Comparison of ENCODE assay signal across 7 mouse cellular contexts in genomic region chr4:105244931-105245330, GRCm38 (mm10).
DNase-seq lines count a peak whose midpoint lies in the region; ATAC-seq and TF ChIP-seq lines count a peak whose summit lies in the region.

No protein-coding gene starts in this region.

- H3K27ac ChIP-seq in liver, embryonic 16.5 days (ENCODE audit: low read length), result no peak overlapping the region
- H3K27ac ChIP-seq in liver, embryonic 11.5 days (ENCODE audit: low read depth, low read length), result no peak overlapping the region
- H3K27ac ChIP-seq in forebrain, embryonic 15.5 days (replicated peaks), result peak overlapping the region; percentile 84
- H3K27ac ChIP-seq in intestine, postnatal 0 days (ENCODE audit: low read depth, low read length), result no peak overlapping the region
- no peak overlapping the region for H3K27ac ChIP-seq in stomach, embryonic 14.5 days (ENCODE audit: low read length)

- no peaks in the 10 kb centered on the region; the same call in 1 of the 2 replicates for H3K4me1 ChIP-seq in liver, embryonic 16.5 days (ENCODE audit: control insufficient read depth, low read depth, low read length)
- no peaks in the 10 kb centered on the region for H3K4me1 ChIP-seq in liver, embryonic 11.5 days (replicated peaks; ENCODE audit: control insufficient read depth, insufficient read depth, low read length)
- H3K4me1 ChIP-seq in forebrain, embryonic 15.5 days, result peaks cover 14% of the 10 kb centered on the region
- H3K4me1 ChIP-seq in intestine, postnatal 0 days (replicated peaks; ENCODE audit: control insufficient read depth, insufficient read depth, low read length), result 0 out of 2 replicates have a peak, but pooled peaks cover 4% of the 10 kb centered on the region
- H3K4me1 ChIP-seq in stomach, embryonic 14.5 days (ENCODE audit: control insufficient read depth, insufficient read depth, low read length), result peaks cover 8% of the 10 kb centered on the region; the same call in 1 of the 2 replicates

- H3K4me3 ChIP-seq in liver, embryonic 16.5 days (ENCODE audit: low read depth, low read length), result no peak overlapping the region
- no peak overlapping the region for H3K4me3 ChIP-seq in liver, embryonic 11.5 days (ENCODE audit: low read depth, low read length)
- H3K4me3 ChIP-seq in forebrain, embryonic 15.5 days, result no peak overlapping the region
- H3K4me3 ChIP-seq in intestine, postnatal 0 days (ENCODE audit: low read depth, low read length), result no peak overlapping the region; the same call in 1 of the 2 replicates
- H3K4me3 ChIP-seq in stomach, embryonic 14.5 days (ENCODE audit: low read depth, low read length), result no peak overlapping the region; the same call in 1 of the 2 replicates

- ATAC-seq in liver, embryonic 16.5 days (ENCODE audit: low read depth), result no peak
- no peak for ATAC-seq in liver, embryonic 11.5 days (replicated peaks; ENCODE audit: low FRiP score)
- ATAC-seq in forebrain, embryonic 15.5 days (replicated peaks), result peak; percentile 39; the same call in 1 of the 2 replicates
- ATAC-seq in intestine, postnatal 0 days, result no peak
- no peak for ATAC-seq in stomach, embryonic 14.5 days (ENCODE audit: insufficient number of reproducible peaks, insufficient read depth, low FRiP score, low read depth)

- peak overlapping the region; percentile 41; the same call in 1 of the 2 replicates for H3K4me2 ChIP-seq in liver, embryonic 16.5 days (ENCODE audit: low read depth, low read length)
- no peak overlapping the region; the same call in 1 of the 2 replicates for H3K4me2 ChIP-seq in liver, embryonic 11.5 days
- H3K4me2 ChIP-seq in forebrain, embryonic 15.5 days (replicated peaks), result peak overlapping the region; percentile 58
- H3K4me2 ChIP-seq in intestine, postnatal 0 days (replicated peaks; ENCODE audit: low read depth), result peak overlapping the region; percentile 72
- H3K4me2 ChIP-seq in stomach, embryonic 14.5 days (replicated peaks; ENCODE audit: low read depth, low read length), result peak overlapping the region; percentile 66

- H3K9me3 ChIP-seq in liver, embryonic 16.5 days (replicated peaks; ENCODE audit: control insufficient read depth, low read length), result no peaks in the 10 kb centered on the region
- H3K9me3 ChIP-seq in liver, embryonic 11.5 days (ENCODE audit: control insufficient read depth, low read length), result no peaks in the 10 kb centered on the region
- no peaks in the 10 kb centered on the region for H3K9me3 ChIP-seq in forebrain, embryonic 15.5 days
- H3K9me3 ChIP-seq in intestine, postnatal 0 days (ENCODE audit: control insufficient read depth), result no peaks in the 10 kb centered on the region
- no peaks in the 10 kb centered on the region for H3K9me3 ChIP-seq in stomach, embryonic 14.5 days (ENCODE audit: control insufficient read depth, low read depth, low read length)

- H3K27me3 ChIP-seq in liver, embryonic 16.5 days (ENCODE audit: control insufficient read depth, insufficient read depth, low read depth, low read length), result no peaks in the 10 kb centered on the region; the same call in 1 of the 2 replicates
- H3K27me3 ChIP-seq in liver, embryonic 11.5 days (replicated peaks; ENCODE audit: control insufficient read depth, insufficient read depth, low read length), result peaks cover 9% of the 10 kb centered on the region; the same call in 1 of the 2 replicates
- H3K27me3 ChIP-seq in forebrain, embryonic 15.5 days, result no peaks in the 10 kb centered on the region
- H3K27me3 ChIP-seq in intestine, postnatal 0 days (replicated peaks; ENCODE audit: control insufficient read depth, insufficient read depth, low read length), result no peaks in the 10 kb centered on the region
- H3K27me3 ChIP-seq in stomach, embryonic 14.5 days (ENCODE audit: control insufficient read depth, insufficient read depth, low read length), result no peaks in the 10 kb centered on the region

- no peak overlapping the region for H3K9ac ChIP-seq in liver, embryonic 16.5 days (ENCODE audit: low read depth, low read length)
- no peak overlapping the region for H3K9ac ChIP-seq in liver, embryonic 11.5 days (ENCODE audit: low read depth, low read length)
- peak overlapping the region; percentile 54 for H3K9ac ChIP-seq in forebrain, embryonic 15.5 days (replicated peaks)
- H3K9ac ChIP-seq in intestine, postnatal 0 days (ENCODE audit: low read depth, low read length), result no peak overlapping the region
- H3K9ac ChIP-seq in stomach, embryonic 14.5 days (replicated peaks; ENCODE audit: low read depth, low read length), result peak overlapping the region; percentile 50; the same call in 1 of the 2 replicates

- WGBS in liver, embryonic 16.5 days (ENCODE audit: insufficient replicate concordance), result 58% methylated on average over 10 of the region's 10 CpGs
- WGBS in liver, embryonic 11.5 days, result 77% methylated on average over 10 of the region's 10 CpGs
- 75% methylated on average over 10 of the region's 10 CpGs for WGBS in forebrain, embryonic 15.5 days
- 47% methylated on average over 10 of the region's 10 CpGs for WGBS in intestine, postnatal 0 days
- WGBS in stomach, embryonic 14.5 days, result 60% methylated on average over 10 of the region's 10 CpGs

- H3K36me3 ChIP-seq in liver, embryonic 16.5 days (ENCODE audit: control insufficient read depth, insufficient read depth), result no peaks in the 10 kb centered on the region
- no peaks in the 10 kb centered on the region for H3K36me3 ChIP-seq in liver, embryonic 11.5 days (ENCODE audit: control insufficient read depth, insufficient read depth, low read length)
- no peaks in the 10 kb centered on the region for H3K36me3 ChIP-seq in forebrain, embryonic 15.5 days
- H3K36me3 ChIP-seq in intestine, postnatal 0 days (ENCODE audit: control insufficient read depth, insufficient read depth), result no peaks in the 10 kb centered on the region
- no peaks in the 10 kb centered on the region for H3K36me3 ChIP-seq in stomach, embryonic 14.5 days (ENCODE audit: control insufficient read depth, insufficient read depth, low read length)

- no peak for DNase-seq in liver, embryonic 11.5 days (ENCODE audit: low spot score)
- DNase-seq in left cerebral cortex, adult 11 months (ENCODE audit: low spot score), result no peak
- DNase-seq in right cerebral cortex, postnatal 4 days, result no peak

- TF ChIP-seq CTCF in intestine, postnatal 0 days (IDR thresholded peaks at IDR 0.05; ENCODE audit: low read depth), result no peak

Comparison
In these comparisons a context has a peak if more than half of its experiments do, and no peak if none do; other contexts are left out.
1. H3K9ac ChIP-seq: peak in forebrain, embryonic 15.5 days (single experiment) and stomach, embryonic 14.5 days (single experiment); none in liver, embryonic 16.5 days (single experiment), liver, embryonic 11.5 days (single experiment) and intestine, postnatal 0 days (single experiment).